Mouse (Mus musculus) heart, embryonic 16.5 days (tissue): ENCODE data around the gene Avpr1b. TPM values are rescaled to one million over a fixed set of nuclear protein-coding genes. Genes with fewer than 3 reads are reported as not detected.

Experiments
- ATAC-seq: fragments of 200-750 bp; cut with Nextera tagmentation; replicated peaks from 2 replicates; pipeline ENCODE4 v1.8.0; 2017; ENCODE audit warnings: moderate number of reproducible peaks; ENCODE audit not compliant: insufficient read depth, low FRiP score; ENCODE audit errors: extremely low read depth
- H3K27ac ChIP-seq: fragments of 300-500 bp; sonication (generic); 2 replicates; pipeline ENCODE4 v1.5.1; 2014; ENCODE audit warnings: mild to moderate bottlenecking, low read length, control low read depth, moderate library complexity
- H3K27me3 ChIP-seq: fragments of 300-500 bp; sonication (generic); 2 replicates; pipeline ENCODE4 v1.6.1; 2014; ENCODE audit warnings: low read length, mixed read lengths; ENCODE audit not compliant: control insufficient read depth, insufficient read depth
- H3K36me3 ChIP-seq: fragments of 300-500 bp; sonication (generic); 2 replicates; pipeline ENCODE4 v1.6.1; 2014; ENCODE audit not compliant: control insufficient read depth, insufficient read depth
- H3K4me1 ChIP-seq: fragments of 300-500 bp; sonication (generic); 2 replicates; pipeline ENCODE4 v1.6.1; 2014; ENCODE audit warnings: low read length, mixed read lengths; ENCODE audit not compliant: control insufficient read depth, insufficient read depth
- H3K4me2 ChIP-seq: fragments of 300-500 bp; sonication (generic); 2 replicates; pipeline ENCODE4 v1.6.1; 2014; ENCODE audit warnings: low read depth, mild to moderate bottlenecking, control low read depth, low read length
- H3K4me3 ChIP-seq: fragments of 300-500 bp; sonication (generic); 2 replicates; pipeline ENCODE4 v1.5.1; 2014; ENCODE audit warnings: mild to moderate bottlenecking, control low read depth, low read length
- H3K9ac ChIP-seq: fragments of 300-500 bp; sonication (generic); 2 replicates; pipeline ENCODE4 v1.6.1; 2014; ENCODE audit warnings: low read length, control low read depth
- H3K9me3 ChIP-seq: fragments of 300-500 bp; sonication (generic); replicated peaks from 2 replicates; pipeline ENCODE4 v1.6.1; 2016; ENCODE audit warnings: low read length; ENCODE audit not compliant: control insufficient read depth
- WGBS: fragments of 180-500 bp; shearing (Covaris S2); extraction: QIAGEN DNeasy Blood & Tissue Kit; methylation state at CpG from one replicate; pipeline ENCODE4 v1.1.7; 2014; 5-methylcytosine and 5-hydroxymethylcytosine counted together
- polyA plus RNA-seq: library from polyadenylated mRNA; unstranded; fragments of >200 nt; fragmentation: Nextera tagmentation; extraction: Ambion mirVana; gene quantifications from 2 replicates; pipeline ENCODE4 v1.2.1, GENCODE M21; 2015

Gene Avpr1b
- polyA plus RNA-seq, 1 experiment from 2014 or later: not detected

DNA sequence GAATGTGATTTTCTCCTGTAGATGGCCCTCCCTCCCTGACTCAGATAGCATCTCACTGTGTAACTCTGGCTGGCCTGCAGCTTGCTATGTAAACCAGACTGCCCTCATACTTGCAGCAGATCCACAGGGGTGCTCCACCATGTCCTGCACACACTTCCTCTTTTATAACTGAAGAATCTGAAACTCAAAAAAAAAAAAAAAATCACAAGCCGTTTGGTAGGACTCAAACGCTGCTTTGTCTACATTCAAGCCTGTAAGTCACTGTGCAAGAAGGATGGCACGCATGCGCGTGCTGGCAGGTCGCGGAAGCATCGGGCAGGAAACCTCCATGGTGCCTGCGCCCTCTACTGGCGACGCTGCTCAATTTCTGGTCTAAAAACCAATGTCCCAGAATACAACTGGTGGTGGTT is 58.9 kb downstream of the Avpr1b start:
- no peaks in the 10 kb centered on the region for H3K36me3 ChIP-seq
- H3K4me3 ChIP-seq: no peak overlapping the region; the same call in 1 of the 2 replicates
- H3K27ac ChIP-seq: no peak overlapping the region
- no peaks in the 10 kb centered on the region for H3K9me3 ChIP-seq
- WGBS: under 1% methylated on average over 11 of the region's 11 CpGs
- H3K4me1 ChIP-seq: peaks cover 6% of the 10 kb centered on the region
- peak overlapping the region; percentile 48; the same call in 1 of the 2 replicates for H3K9ac ChIP-seq
- peak overlapping the region; percentile 49 for H3K4me2 ChIP-seq
- ATAC-seq: peak; percentile 62
- no peaks in the 10 kb centered on the region for H3K27me3 ChIP-seq

DNA sequence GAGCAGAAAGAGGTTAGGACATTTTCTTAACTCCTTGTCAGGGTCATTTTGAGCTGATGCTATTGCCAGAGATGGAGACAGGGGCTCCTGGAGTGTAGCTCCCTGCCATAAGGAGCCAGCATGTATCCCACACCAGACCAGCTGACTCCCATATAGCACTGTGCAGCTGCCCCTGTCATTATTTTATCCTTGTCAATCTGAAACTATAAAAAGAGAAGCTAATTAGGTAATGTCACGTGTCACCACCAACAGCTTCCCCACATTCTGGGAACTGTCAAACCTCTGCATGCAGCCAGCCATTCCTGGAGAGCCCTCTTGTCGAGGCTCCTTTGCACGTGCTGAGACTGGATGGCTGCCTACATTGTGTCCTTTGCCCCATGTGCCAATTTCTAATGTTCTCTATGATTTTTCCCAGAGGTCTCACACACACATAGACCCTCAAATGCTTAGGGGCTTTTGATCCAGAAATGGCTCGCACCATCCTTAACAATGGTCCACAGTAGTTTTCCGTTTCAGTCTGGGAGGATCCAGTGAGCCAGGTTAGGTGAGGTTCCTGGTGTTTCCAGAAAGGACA is 60.6 kb downstream of the Avpr1b start:
- H3K4me3 ChIP-seq: no peak overlapping the region
- WGBS: 51% methylated on average over 5 of the region's 5 CpGs
- H3K9me3 ChIP-seq: no peaks in the 10 kb centered on the region
- no peak overlapping the region for H3K9ac ChIP-seq
- no peak for ATAC-seq
- no peaks in the 10 kb centered on the region for H3K36me3 ChIP-seq
- peaks cover 6% of the 10 kb centered on the region for H3K4me1 ChIP-seq
- no peaks in the 10 kb centered on the region for H3K27me3 ChIP-seq
- H3K27ac ChIP-seq: no peak overlapping the region
- no peak overlapping the region for H3K4me2 ChIP-seq

DNA sequence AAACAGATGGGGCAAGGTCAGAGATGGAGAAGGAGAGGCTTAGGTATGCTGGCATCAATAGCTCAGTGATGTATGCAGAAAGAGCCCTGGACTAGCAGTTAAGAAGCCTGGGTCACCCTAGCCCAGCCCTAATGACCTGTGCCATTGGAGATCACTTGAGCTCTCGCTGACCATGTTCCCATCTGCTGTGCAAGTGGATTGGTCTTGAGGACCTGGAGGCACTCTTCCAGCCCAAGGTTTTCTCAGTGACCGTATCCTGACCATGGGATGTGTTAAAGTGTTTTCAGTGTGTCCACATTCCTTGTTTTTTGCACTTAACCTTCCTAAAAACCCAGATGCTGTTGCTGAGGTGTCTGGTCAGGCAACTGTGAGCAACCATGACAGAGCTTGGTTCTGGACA is 61.2 kb downstream of the Avpr1b start:
- H3K27ac ChIP-seq: no peak overlapping the region
- no peak overlapping the region for H3K4me3 ChIP-seq
- no peak overlapping the region for H3K4me2 ChIP-seq
- no peaks in the 10 kb centered on the region for H3K9me3 ChIP-seq
- no peak for ATAC-seq
- no peaks in the 10 kb centered on the region for H3K27me3 ChIP-seq
- H3K4me1 ChIP-seq: peaks cover 6% of the 10 kb centered on the region
- no peak overlapping the region for H3K9ac ChIP-seq
- H3K36me3 ChIP-seq: no peaks in the 10 kb centered on the region
- 82% methylated on average over 2 of the region's 2 CpGs for WGBS

DNA sequence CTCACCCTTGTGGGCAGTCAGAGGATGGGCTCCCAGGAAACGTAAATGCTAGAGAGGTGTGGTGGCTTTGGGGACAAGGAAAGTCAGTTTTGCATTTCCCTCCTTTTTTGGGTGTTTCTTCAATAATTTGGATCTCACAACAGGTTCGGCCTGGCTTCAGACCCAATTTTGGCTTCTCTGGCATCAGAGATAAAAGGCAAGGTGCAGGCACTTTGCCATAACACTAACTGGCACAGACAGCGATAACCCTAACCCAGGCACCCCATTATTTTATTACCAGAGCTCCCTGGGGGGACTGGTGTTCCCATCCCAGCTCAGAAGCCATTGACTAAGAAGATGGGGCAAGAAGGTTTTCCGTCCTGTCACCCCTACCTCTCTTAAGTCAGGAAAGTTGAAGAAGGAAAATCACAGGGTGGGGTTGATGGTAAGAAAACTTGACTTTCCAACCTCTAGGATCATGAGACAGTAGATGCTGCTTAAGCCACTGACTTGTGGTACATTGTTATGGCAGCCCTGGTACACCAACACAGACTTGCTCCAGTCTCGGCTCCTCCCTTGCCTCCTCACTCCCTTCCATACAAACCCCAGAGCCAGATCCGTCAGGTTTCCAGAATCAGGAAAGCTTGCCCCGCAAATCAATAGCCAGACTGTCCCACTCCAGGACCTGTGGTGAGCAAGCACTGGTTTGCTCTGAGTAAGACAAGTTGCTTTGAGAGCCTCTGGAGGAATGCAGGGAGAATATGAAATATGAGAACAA is 61.9 kb downstream of the Avpr1b start:
- H3K27me3 ChIP-seq: no peaks in the 10 kb centered on the region
- no peak for ATAC-seq
- 76% methylated on average over 7 of the region's 7 CpGs for WGBS
- H3K9ac ChIP-seq: no peak overlapping the region
- peaks cover 6% of the 10 kb centered on the region for H3K4me1 ChIP-seq
- no peak overlapping the region for H3K4me2 ChIP-seq
- H3K36me3 ChIP-seq: no peaks in the 10 kb centered on the region
- no peak overlapping the region for H3K4me3 ChIP-seq
- H3K9me3 ChIP-seq: no peaks in the 10 kb centered on the region
- no peak overlapping the region for H3K27ac ChIP-seq

Other genes with a start within 250 kb of the Avpr1b start
- 13.3 and 16.6 TPM in 2 replicates for gene Srgap2, start 71.9 kb upstream of the Avpr1b start, polyA plus RNA-seq
- 2.4 and 3.2 TPM in 2 replicates for gene Fam72a, start 71.3 kb upstream of the Avpr1b start, polyA plus RNA-seq
- 0.80 and 0.87 TPM in 2 replicates for gene Ctse, start 39.1 kb downstream of the Avpr1b start, polyA plus RNA-seq
- gene Rab7b, start 89.5 kb downstream of the Avpr1b start, polyA plus RNA-seq: 2.5 and 2.7 TPM in 2 replicates
- gene Slc26a9, start 144.8 kb downstream of the Avpr1b start, polyA plus RNA-seq: 0.07 and 0.80 TPM in 2 replicates
- gene Pm20d1, start 198.1 kb downstream of the Avpr1b start, polyA plus RNA-seq: 2.0 and 2.6 TPM in 2 replicates
- 10.3 and 11.7 TPM in 2 replicates for gene Slc41a1, start 228.3 kb downstream of the Avpr1b start, polyA plus RNA-seq